Mouse (Mus musculus): ENCODE data around the gene Fam168a.

The Fam168a gene

DNA sequence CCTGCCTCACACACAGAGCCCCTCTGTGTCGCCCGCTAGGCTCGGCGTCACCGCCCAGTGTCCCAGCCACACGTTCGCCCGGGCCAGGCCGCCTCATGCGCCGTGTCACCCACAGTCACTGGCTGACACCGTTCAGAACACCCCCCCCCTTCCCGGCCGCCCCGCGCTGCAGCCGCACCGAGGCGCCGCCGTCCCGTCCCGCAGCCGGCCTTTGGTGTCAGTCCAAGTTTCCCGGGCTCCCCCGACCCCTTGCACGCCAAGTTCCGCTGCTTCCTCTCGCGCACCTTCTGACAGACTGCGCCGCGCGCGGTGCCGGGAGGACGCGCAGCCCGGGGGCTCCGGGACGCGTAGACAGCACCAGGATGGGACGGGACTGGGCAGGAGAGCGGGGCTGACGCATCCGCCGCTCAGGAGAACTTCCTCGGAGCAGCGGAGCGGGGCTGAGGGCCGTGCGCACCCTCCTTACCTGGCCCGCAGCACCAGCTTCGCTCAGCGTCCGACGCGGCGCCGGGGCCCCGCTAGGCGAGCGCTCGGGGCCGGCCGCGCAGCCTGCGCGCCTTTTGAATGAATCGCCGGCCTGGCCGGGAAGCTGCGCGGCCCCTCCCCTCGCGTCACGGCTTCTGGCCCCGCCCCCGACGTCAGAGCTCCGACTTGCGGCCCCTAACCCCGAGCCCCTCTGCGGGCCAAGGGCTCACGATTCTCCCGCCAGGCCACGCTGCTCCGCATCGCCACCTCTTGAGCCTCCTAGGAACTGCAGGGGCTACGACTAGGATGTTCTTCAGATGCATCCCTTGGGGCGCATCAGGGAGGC, 156.6 kb downstream of the Fam168a start, which contains the start of gene Relt:
Relt (minus strand) TSS at position 619 of the 811 bp plus-strand sequence.
- DNase-seq (ENCODE audit: low read depth, low spot score), result peak; percentile 76

DNA sequence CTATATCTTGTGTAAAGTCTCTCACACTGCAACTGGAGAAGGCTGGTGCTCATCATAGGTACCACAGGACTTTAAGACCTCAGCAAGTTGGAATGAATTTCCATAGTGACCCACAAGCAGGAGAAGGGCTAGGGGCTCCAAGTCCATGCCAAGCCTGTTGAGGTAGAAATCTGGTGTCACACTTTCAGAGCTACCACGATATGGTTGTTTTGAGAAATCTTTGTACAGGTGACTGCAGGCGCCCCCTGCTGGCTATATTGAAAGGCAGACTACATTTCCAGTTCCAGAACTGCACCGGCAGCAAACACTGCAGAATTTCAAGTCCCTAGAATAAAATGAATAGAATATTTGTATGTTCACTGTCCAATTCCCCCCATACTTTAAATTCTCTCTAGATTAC, 160.2 kb downstream of the Fam168a start:
- no peak for DNase-seq (ENCODE audit: low read depth, low spot score)

DNA sequence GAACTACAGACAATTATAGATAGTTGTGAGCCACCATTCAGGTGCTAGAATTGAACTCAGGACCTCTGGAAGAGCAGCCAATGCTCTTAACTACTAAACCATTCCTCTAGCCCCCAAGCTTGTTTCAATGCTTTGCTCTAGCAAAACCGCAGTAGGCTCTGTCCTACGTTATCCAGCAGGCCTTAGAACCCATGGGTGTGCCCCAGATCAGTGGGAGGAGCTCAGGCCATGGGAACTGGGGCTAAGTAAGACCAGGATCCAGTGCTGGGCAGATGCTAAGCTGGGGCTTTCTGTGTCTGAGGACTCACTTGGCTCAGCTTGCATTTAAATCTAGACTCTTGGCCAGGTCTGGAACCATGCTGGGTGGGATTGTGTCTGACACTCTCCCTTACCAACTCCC, 161.1 kb downstream of the Fam168a start:
- DNase-seq (ENCODE audit: low read depth, low spot score), result no peak

DNA sequence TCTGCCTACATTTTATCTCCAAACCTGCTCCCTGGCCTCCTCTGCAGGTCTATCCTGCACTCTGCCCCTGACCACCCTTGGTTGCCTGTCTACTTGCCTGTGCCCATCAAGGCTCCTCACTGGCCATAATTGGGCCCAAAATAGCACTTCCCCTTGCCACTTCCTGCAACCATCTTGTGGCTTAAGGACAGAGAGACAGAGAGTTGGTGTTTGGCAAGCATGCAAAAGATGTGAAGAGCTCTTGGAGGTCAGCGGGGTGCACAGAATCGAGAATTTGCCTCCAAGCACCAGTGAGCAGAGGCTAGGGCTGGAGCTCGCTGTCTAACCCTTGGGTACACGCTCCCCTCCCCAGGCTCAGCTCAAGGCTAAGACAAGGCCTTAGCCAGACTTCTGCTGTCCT, 162.1 kb downstream of the Fam168a start:
- no peak for DNase-seq (ENCODE audit: low read depth, low spot score)

DNA sequence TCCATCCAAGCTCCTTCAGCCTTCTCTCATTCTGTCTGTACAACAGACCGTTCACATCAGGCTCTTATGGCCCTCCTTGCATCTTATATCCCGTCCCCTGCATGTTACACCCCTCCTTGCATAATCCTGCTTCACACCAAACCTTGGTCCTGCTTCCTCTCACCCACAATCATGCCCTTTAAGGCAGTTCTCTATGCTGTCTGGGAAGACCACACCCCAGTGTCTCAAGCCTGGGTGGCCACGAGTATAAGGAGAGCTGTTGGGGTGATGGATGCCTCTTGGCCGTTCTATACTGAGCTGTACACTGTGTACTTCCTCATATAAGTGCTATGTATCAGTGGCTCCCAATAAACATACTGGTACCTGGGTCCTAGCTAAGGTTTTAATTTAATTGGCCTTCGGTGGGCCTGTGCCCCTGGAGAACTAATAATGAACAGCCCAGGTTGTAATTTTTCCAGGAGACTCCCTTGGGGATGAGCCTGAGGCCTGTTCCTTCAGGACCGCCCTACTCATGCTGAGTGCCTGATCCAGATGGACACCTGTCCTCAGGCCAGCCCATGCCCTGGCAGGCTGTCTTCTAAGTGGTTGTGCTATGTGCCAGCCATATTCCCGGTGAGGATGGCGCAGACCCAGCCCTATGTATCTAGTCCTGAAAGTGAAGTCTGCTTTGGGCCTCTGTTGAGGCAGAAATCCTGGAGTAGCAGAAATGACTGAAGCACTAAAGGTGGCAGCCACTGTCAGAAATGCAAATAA, 163.6 kb downstream of the Fam168a start:
- no peak for DNase-seq (ENCODE audit: low read depth, low spot score)

DNA sequence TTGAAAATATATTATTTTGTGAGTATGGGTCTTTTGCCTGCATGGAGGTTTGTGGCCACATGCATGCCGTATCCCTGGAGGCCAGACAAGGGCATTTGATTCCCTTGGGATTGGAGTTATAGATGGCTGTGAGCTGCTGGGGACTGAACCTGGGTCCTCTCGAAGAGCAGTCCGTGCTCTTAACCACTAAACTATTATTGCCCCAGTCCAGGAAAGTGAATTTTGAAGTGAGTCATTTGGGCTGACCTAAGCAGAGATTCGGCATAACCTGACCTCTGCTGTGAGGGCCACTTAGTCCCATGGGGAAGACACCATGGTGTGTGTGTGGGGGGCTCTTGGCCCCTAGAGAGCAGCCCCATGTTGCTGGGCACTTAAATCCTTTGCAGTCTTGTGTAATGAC, 164.9 kb downstream of the Fam168a start:
- DNase-seq (ENCODE audit: low read depth, low spot score), result no peak

DNA sequence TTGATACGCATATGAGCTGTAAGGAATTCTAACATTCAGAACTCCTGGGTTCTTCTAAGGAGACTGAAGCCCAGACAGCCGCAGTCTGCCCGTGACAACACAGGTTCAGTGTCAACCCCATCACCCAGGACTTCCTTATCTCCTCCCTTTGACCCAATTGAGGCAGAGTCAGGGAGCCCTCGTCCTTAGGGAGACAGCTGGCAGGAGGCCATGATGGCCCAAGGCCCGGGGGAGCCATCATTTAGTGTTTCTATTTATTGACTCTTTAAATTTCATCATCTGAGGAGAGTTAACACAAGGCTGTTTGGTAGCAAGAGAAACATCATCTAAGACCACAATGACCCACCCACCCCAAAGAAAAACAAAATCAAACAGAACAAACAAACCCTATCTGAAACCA, 165.5 kb downstream of the Fam168a start:
- no peak for DNase-seq (ENCODE audit: low read depth, low spot score)

DNA sequence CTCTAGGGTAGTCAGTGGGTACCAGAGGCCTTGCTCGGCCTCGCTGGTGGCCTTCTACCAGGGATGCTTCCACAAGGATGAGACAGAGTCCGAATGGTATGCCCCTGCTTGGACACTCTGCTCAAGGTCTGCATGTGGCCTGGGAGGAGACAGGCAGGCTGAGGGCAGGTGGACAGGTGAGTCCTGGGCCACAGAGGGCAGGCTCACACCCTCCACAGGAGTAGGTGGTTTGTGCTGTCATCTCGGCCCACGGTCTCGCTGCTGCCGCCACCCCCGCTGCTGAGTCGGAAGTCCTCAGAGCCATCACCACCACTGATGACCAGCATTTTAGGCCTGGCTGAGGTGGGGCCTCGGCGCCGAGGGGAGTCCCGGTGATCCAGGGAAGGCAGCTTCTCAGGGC, 166.8 kb downstream of the Fam168a start:
- no peak for DNase-seq (ENCODE audit: low read depth, low spot score)

DNA sequence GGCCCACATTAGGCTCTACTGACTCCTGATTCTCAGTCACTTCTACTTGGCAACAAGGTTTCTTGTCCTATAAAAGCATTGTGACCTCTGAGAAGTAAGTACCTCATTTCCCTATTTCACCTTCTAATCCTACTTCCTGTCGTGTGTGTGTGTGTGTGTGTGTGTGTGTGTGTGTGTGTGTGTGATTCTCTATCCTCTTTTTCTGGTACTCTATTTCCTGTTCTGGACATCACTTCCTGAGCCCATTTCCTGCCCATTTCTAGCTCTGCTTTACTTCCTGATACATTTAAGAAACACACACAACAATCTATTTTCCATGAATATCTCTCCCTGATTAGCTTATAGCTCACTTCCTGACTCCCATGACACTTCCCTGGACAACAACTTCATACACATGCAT, 169.4 kb downstream of the Fam168a start:
- DNase-seq (ENCODE audit: low read depth, low spot score), result no peak

DNA sequence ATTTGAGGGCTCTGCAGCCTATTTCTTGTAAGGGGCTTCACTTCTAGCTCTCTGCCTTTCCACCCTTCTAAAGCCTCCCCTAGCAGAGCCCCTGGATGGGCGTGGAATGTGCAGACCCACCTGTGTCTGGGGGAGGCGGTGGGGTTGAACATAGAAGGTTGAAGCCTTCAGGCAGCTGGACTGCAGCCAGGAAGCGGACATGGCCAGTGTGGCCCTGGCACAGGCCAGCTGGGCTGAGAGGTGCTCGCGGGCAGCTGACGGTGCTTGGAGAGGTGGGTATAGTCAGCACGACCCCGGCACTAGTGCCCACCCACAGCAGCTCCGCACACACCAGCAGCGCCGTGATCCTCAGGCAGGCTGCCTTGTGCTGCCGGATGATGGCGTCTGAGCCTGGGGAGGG, 169.9 kb downstream of the Fam168a start:
- no peak for DNase-seq (ENCODE audit: low read depth, low spot score)

DNA sequence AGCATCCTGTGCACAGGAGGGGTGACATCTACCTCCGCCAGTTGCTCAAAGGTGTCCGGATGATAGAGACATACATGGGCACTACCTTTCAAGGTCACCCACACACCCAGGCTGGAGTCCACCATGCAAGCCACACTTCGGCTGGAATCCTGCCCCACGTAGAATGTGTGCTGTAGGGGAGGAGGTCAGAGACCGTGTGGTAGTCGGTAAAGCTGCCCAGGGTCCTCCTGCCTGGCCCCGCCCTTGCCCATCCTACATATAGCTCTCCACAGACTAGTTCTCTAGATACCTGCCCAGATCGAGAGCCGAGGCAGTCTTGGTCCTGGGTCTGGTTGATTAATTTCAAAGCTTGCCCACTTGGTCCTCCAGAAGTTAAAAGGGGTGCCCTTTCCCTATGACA, 170.3 kb downstream of the Fam168a start:
- DNase-seq (ENCODE audit: low read depth, low spot score), result no peak

DNA sequence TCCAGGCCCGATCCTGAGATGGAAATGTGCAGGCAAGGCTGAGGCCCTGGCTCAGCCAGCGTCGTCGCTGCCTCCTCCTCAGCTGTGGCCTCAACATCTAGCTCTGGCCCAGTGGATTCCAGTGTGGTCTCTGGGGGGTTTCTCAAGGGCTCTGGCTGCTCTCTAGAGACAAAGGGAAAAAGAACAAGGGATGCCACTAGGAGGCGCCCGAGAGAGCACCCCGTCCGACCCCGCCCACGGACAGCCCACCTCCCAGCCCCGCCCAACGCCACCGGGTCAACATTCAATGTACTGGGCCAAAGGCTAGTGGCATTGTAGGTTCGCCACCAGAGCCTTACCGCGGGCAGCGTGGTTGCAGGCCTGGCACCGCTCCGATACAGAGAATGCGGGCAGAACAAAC, 173.2 kb downstream of the Fam168a start:
- no peak for DNase-seq (ENCODE audit: low read depth, low spot score)

DNA sequence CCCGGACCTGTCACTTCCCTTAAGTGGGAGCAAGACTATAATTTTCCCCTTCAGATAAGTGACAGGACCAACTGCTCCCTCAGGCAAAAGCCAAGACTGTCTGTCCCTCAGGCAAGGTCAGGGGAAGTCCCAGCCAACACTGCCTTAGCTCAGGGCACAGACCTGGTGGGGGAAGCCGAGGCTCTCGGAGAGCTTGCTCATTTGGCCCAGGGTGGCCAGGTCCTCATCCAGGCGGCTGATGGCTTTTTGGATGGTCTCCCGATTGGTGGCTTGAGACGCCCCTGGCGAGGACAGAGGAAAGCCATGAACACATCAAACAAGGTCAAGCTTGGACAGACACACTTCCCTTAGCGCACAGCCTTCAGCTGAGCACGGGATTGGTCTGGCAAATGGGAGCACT, 175.1 kb downstream of the Fam168a start:
- DNase-seq (ENCODE audit: low read depth, low spot score), result no peak

DNA sequence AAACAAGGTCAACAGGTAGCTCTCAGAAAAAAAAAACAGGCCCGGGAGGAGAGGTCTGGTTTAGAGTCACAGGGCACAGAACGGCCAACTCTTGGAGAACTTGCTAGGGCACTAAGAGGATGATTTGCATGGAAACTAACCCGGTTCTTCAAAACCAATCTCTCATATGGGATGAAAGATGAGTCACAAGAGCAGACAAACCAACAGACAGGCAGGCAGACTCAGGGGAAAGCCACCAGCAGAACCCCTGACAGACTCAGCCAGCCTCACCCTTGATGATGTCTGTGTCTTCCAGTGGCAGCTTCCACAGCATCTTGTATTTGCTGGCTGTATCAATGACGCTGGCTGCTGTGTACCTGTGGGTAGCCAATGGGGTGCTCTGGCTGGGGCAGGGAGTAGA, 175.5 kb downstream of the Fam168a start:
- DNase-seq (ENCODE audit: low read depth, low spot score), result no peak

DNA sequence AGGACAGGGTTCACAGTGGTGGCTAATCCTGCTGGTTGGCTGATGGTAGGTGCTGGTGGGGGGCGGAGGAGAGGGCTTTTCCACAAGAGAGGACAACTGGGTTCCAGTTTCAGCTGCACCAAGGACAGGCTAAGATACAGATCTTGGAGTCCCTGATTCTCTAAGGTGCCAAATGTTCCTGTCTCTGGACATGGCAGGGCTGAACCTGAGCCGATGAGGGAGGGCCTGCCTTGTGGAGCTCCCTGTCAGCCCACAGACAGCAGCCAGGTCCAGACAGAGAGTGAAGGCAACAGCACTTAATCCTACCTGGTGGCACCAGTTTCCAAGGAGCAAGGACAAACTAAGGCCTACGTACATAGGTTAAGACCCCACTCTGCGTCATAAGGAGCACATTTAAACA, 178.0 kb downstream of the Fam168a start:
- no peak for DNase-seq (ENCODE audit: low read depth, low spot score)

DNA sequence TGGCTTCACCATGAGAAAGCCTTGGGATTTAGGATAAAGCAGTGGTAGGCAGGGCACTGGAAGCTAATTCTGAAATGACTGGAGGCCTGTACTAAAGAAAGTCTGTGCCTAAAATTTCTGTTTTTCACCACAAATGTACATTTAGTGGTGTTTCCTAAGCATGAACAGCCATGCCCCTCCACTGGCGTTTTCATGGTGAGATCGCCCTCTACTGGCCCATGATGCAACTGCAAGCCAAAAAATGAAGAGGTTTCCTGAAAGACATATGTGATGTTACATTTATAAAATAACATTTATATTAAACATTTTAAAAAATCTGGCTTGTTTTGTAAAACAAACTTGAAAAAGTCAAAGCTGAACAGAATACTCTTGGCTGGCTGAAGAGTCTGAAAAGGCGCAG, 180.1 kb downstream of the Fam168a start:
- DNase-seq (ENCODE audit: low read depth, low spot score), result no peak

Data from brain, embryonic 18.5 days (tissue).